In genomic region chr11:11893769-11894168, GRCm38 (mm10) we compare ENCODE assay signal across 24 mouse cellular contexts. TPM values are rescaled to one million over a fixed set of nuclear protein-coding genes. Genes with fewer than 3 reads are reported as not detected.
A peak's percentile ranks its signal among the peaks of the same experiment; 100 is the strongest.
DNase-seq lines count a peak whose midpoint lies in the region; ATAC-seq and TF ChIP-seq lines count a peak whose summit lies in the region.
"Had no signal": no experiment of that assay in that cellular context is flagged by ENCODE, and none has a peak within 500 bp of the region (broad histone marks: within the 10 kb centered on the region; RNA-seq: fewer than 3 reads in every experiment).

No protein-coding gene starts in this region.

- no peak overlapping the region for H3K4me2 ChIP-seq in lung, embryonic 14.5 days
- H3K4me2 ChIP-seq in intestine, embryonic 15.5 days (replicated peaks) = no peak overlapping the region
- no peak overlapping the region for H3K4me2 ChIP-seq in stomach, embryonic 15.5 days
- H3K4me2 ChIP-seq in midbrain, embryonic 13.5 days (replicated peaks) = no peak overlapping the region
- H3K4me2 ChIP-seq: embryonic facial prominence, embryonic 12.5 days; forebrain, embryonic 12.5 days; heart, embryonic 11.5 days; limb, embryonic 13.5 days; liver, embryonic 15.5 days; midbrain, embryonic 15.5 days; neural tube, embryonic 13.5 days had no signal

- peak overlapping the region; percentile 76 for H3K27ac ChIP-seq in lung, embryonic 14.5 days (ENCODE audit: low read depth)
- 0 out of 2 replicates have a peak overlapping the region, but pooled peaks have one; percentile 17 for H3K27ac ChIP-seq in intestine, embryonic 15.5 days
- H3K27ac ChIP-seq in stomach, embryonic 15.5 days = peak overlapping the region; percentile 36
- no peak overlapping the region for H3K27ac ChIP-seq in midbrain, embryonic 13.5 days
- H3K27ac ChIP-seq: embryonic facial prominence, embryonic 12.5 days; forebrain, embryonic 12.5 days; hindbrain, postnatal 0 days; liver, embryonic 15.5 days; midbrain, embryonic 15.5 days; neural tube, embryonic 13.5 days had no signal

- no peak for ATAC-seq in lung, embryonic 14.5 days (ENCODE audit: insufficient read depth)
- 0 out of 2 replicates have a peak, but pooled peaks have one; percentile 18 for ATAC-seq in intestine, embryonic 15.5 days
- ATAC-seq in stomach, embryonic 15.5 days (ENCODE audit: insufficient read depth, low FRiP score, low read depth) = no peak
- no peak for ATAC-seq in midbrain, embryonic 13.5 days
- ATAC-seq: CD4-positive, CD25-positive, alpha-beta regulatory T cell, adult 4 months; hindbrain, postnatal 0 days; midbrain, embryonic 15.5 days had no signal

- H3K27me3 ChIP-seq in lung, embryonic 14.5 days (ENCODE audit: insufficient read depth, low read length) = no peaks in the 10 kb centered on the region
- no peaks in the 10 kb centered on the region for H3K27me3 ChIP-seq in intestine, embryonic 15.5 days (replicated peaks)
- H3K27me3 ChIP-seq in stomach, embryonic 15.5 days (replicated peaks) = no peaks in the 10 kb centered on the region
- H3K27me3 ChIP-seq in midbrain, embryonic 13.5 days = no peaks in the 10 kb centered on the region
- H3K27me3 ChIP-seq: embryonic facial prominence, embryonic 12.5 days; forebrain, embryonic 12.5 days; limb, embryonic 13.5 days; liver, embryonic 15.5 days; midbrain, embryonic 15.5 days; neural tube, embryonic 13.5 days had no signal

- whole genome bisulfite sequencing in lung, embryonic 14.5 days = 50% methylated on average over 1 of the region's 1 CpGs
- 62% methylated on average over 1 of the region's 1 CpGs for WGBS in intestine, embryonic 15.5 days
- 61% methylated on average over 1 of the region's 1 CpGs for WGBS in stomach, embryonic 15.5 days
- 81% methylated on average over 1 of the region's 1 CpGs for WGBS in midbrain, embryonic 13.5 days

- no peaks in the 10 kb centered on the region for H3K9me3 ChIP-seq in lung, embryonic 14.5 days (ENCODE audit: low read depth, low read length)
- no peaks in the 10 kb centered on the region for H3K9me3 ChIP-seq in intestine, embryonic 15.5 days
- H3K9me3 ChIP-seq in stomach, embryonic 15.5 days = no peaks in the 10 kb centered on the region
- H3K9me3 ChIP-seq in midbrain, embryonic 13.5 days = no peaks in the 10 kb centered on the region
- H3K9me3 ChIP-seq: forebrain, embryonic 12.5 days; limb, embryonic 13.5 days; liver, embryonic 15.5 days; megakaryocyte, embryonic 14.5 days; midbrain, embryonic 15.5 days; neural tube, embryonic 13.5 days had no signal

- peaks cover 14% of the 10 kb centered on the region for H3K4me1 ChIP-seq in lung, embryonic 14.5 days (ENCODE audit: insufficient read depth)
- H3K4me1 ChIP-seq in intestine, embryonic 15.5 days (replicated peaks) = peaks cover 21% of the 10 kb centered on the region; the same call in 1 of the 2 replicates
- H3K4me1 ChIP-seq in stomach, embryonic 15.5 days = peaks cover 7% of the 10 kb centered on the region; the same call in 1 of the 2 replicates
- H3K4me1 ChIP-seq in midbrain, embryonic 13.5 days (replicated peaks) = peaks cover 6% of the 10 kb centered on the region

- H3K36me3 ChIP-seq in lung, embryonic 14.5 days (ENCODE audit: insufficient read depth) = no peaks in the 10 kb centered on the region
- H3K36me3 ChIP-seq in intestine, embryonic 15.5 days = no peaks in the 10 kb centered on the region
- no peaks in the 10 kb centered on the region for H3K36me3 ChIP-seq in stomach, embryonic 15.5 days
- H3K36me3 ChIP-seq in midbrain, embryonic 13.5 days = no peaks in the 10 kb centered on the region
- H3K36me3 ChIP-seq: embryonic facial prominence, embryonic 12.5 days; forebrain, embryonic 12.5 days; limb, embryonic 13.5 days; liver, embryonic 15.5 days; midbrain, embryonic 15.5 days; neural tube, embryonic 13.5 days had no signal

- no peak overlapping the region for H3K4me3 ChIP-seq in lung, embryonic 14.5 days (ENCODE audit: low read depth, low read length)
- H3K4me3 ChIP-seq in intestine, embryonic 15.5 days (replicated peaks) = no peak overlapping the region
- H3K4me3 ChIP-seq in stomach, embryonic 15.5 days (replicated peaks) = no peak overlapping the region
- H3K4me3 ChIP-seq in midbrain, embryonic 13.5 days (replicated peaks) = no peak overlapping the region
- H3K4me3 ChIP-seq: embryonic facial prominence, embryonic 12.5 days; erythroblast, embryonic 14.5 days; forebrain, embryonic 12.5 days; limb, embryonic 13.5 days; liver, embryonic 15.5 days; megakaryocyte, embryonic 14.5 days; midbrain, embryonic 15.5 days; neural tube, embryonic 13.5 days had no signal

- H3K9ac ChIP-seq in lung, embryonic 14.5 days = no peak overlapping the region
- no peak overlapping the region for H3K9ac ChIP-seq in intestine, embryonic 15.5 days
- H3K9ac ChIP-seq in stomach, embryonic 15.5 days = no peak overlapping the region
- no peak overlapping the region for H3K9ac ChIP-seq in midbrain, embryonic 13.5 days (replicated peaks)
- H3K9ac ChIP-seq: embryonic facial prominence, embryonic 12.5 days; forebrain, embryonic 12.5 days; limb, embryonic 13.5 days; liver, embryonic 15.5 days; midbrain, embryonic 15.5 days; neural tube, embryonic 13.5 days had no signal

- peak; percentile 30 for DNase-seq in heart, adult 11 months
- DNase-seq in heart, postnatal 25 days (ENCODE audit: low spot score) = no peak
- no peak for DNase-seq in lung, embryonic 14.5 days
- DNase-seq in lung, postnatal 25 days (ENCODE audit: low spot score) = no peak
- DNase-seq: adrenal gland, postnatal 36 days; cerebellum, adult 11 months; cerebellum, adult 9-11 months; layer of hippocampus, postnatal 36 days; lung, postnatal 14 days; retina, postnatal 1 day had no signal

- intact Hi-C loops in heart, postnatal 25 days (cut with DNase I) = no loop called here

- no peak for TF ChIP-seq CTCF in lung, embryonic 14.5 days (IDR thresholded peaks at IDR 0.05; ENCODE audit: low read depth)

RNA-seq across cellular contexts. Expression of gene Ddc, which starts 4.2 kb away (rescaled TPM):
- 1 to 10 TPM; 2.5 TPM for total RNA-seq in heart, postnatal 25 days (2021)
- 13.1 and 13.4 TPM in 2 replicates for polyA plus RNA-seq in lung, embryonic 14.5 days (2014; fragmentation: Nextera tagmentation; extraction: Ambion mirVana)
- polyA plus RNA-seq in intestine, embryonic 15.5 days (2015; fragmentation: Nextera tagmentation; extraction: Ambion mirVana) = 46.3 and 52.2 TPM in 2 replicates
- 48.5 and 57.0 TPM in 2 replicates for polyA plus RNA-seq in stomach, embryonic 15.5 days (2015; fragmentation: Nextera tagmentation; extraction: Ambion mirVana)
- 17.8 and 43.0 TPM in 2 replicates for polyA plus RNA-seq in midbrain, embryonic 13.5 days (2015; fragmentation: Nextera tagmentation; extraction: Ambion mirVana)
